Mouse (Mus musculus): ENCODE results near the gene Btbd11. TPM values are rescaled to one million over a fixed set of nuclear protein-coding genes. Genes with fewer than 3 reads are reported as not detected.
A peak's percentile ranks its signal among the peaks of the same experiment; 100 is the strongest.
"Not testable (repeated sequence)": the region's sequence is repeated elsewhere in the genome, so short reads cannot be mapped to it uniquely, and the experiment has no call there.

The Btbd11 gene
- polyA plus RNA-seq, 1 experiment from 2014 or later = 7.1 TPM

DNA sequence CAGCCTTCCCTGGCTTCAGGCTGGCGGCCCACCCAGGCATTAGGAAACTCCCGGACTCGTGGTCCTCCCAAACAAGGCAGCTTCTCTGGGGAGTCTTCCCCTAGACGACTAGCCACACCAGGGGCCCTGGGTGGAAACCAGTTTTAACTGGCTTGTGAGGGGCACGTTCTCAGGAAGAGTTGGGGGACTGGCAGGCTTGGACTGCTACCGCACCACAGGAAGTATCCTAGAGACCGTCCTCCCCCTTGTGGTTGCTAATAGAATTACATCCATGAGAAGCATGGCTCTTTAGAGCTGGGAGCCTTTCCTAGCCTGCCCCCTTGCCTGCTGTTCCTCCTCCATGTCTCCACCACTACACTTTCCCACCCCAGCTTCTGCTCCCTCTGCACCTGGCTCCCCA is 265.1 kb downstream of the Btbd11 start:
- Histone ChIP-seq H3K36me3 (ENCODE audit: control insufficient read depth, insufficient read depth, low read length) (no peaks in the 10 kb centered on the region), H3K4me1 (ENCODE audit: control insufficient read depth, insufficient read depth, low read length) (0 out of 2 replicates have a peak, but pooled peaks cover 2% of the 10 kb centered on the region), H3K4me2 (ENCODE audit: low read length) (no peak overlapping the region), H3K27me3 (replicated peaks; ENCODE audit: control insufficient read depth, insufficient read depth, low read length) (no peaks in the 10 kb centered on the region), H3K27ac (ENCODE audit: low read depth, low read length) (no peak overlapping the region), H3K4me3 (ENCODE audit: low read depth, low read length) (no peak overlapping the region), H3K9ac (ENCODE audit: low read length) (no peak overlapping the region), H3K9me3 (replicated peaks; ENCODE audit: control insufficient read depth, low read length) (no peaks in the 10 kb centered on the region)
- peak; percentile 87 for DNase-seq (ENCODE audit: low spot score)
- 31% methylated on average over 7 of the region's 7 CpGs for WGBS
- ATAC-seq = peak; percentile 82

- Histone ChIP-seq H3K4me1 (ENCODE audit: control insufficient read depth, insufficient read depth, low read length) (0 out of 2 replicates have a peak, but pooled peaks cover 2% of the 10 kb centered on the region), H3K4me3 (ENCODE audit: low read depth, low read length) (no peak overlapping the region), H3K4me2 (ENCODE audit: low read length) (no peak overlapping the region), H3K9ac (ENCODE audit: low read length) (no peak overlapping the region), H3K27ac (ENCODE audit: low read depth, low read length) (no peak overlapping the region), H3K9me3 (replicated peaks; ENCODE audit: control insufficient read depth, low read length) (no peaks in the 10 kb centered on the region), H3K36me3 (ENCODE audit: control insufficient read depth, insufficient read depth, low read length) (no peaks in the 10 kb centered on the region), H3K27me3 (replicated peaks; ENCODE audit: control insufficient read depth, insufficient read depth, low read length) (no peaks in the 10 kb centered on the region)
- 62% methylated on average over 4 of the region's 4 CpGs for WGBS
- ATAC-seq (no peak), DNase-seq (ENCODE audit: low spot score) (peak; percentile 52)
Measured at GRCm38 (mm10) chr10:85655881-85656280, 269.3 kb downstream of the Btbd11 start.

- H3K4me1 ChIP-seq (ENCODE audit: control insufficient read depth, insufficient read depth, low read length) = 0 out of 2 replicates have a peak, but pooled peaks cover 2% of the 10 kb centered on the region
- DNase-seq (ENCODE audit: low spot score) = no peak
- whole genome bisulfite sequencing = 94% methylated on average over 10 of the region's 10 CpGs
- no peak overlapping the region for H3K4me2 ChIP-seq (ENCODE audit: low read length)
- no peak overlapping the region for H3K4me3 ChIP-seq (ENCODE audit: low read depth, low read length)
- no peaks in the 10 kb centered on the region for H3K27me3 ChIP-seq (replicated peaks; ENCODE audit: control insufficient read depth, insufficient read depth, low read length)
- no peaks in the 10 kb centered on the region for H3K36me3 ChIP-seq (ENCODE audit: control insufficient read depth, insufficient read depth, low read length)
- no peaks in the 10 kb centered on the region for H3K9me3 ChIP-seq (replicated peaks; ENCODE audit: control insufficient read depth, low read length)
- ATAC-seq = no peak
- no peak overlapping the region for H3K27ac ChIP-seq (ENCODE audit: low read depth, low read length)
- H3K9ac ChIP-seq (ENCODE audit: low read length) = no peak overlapping the region
Measured at GRCm38 (mm10) chr10:85657886-85658285, 271.3 kb downstream of the Btbd11 start.

DNA sequence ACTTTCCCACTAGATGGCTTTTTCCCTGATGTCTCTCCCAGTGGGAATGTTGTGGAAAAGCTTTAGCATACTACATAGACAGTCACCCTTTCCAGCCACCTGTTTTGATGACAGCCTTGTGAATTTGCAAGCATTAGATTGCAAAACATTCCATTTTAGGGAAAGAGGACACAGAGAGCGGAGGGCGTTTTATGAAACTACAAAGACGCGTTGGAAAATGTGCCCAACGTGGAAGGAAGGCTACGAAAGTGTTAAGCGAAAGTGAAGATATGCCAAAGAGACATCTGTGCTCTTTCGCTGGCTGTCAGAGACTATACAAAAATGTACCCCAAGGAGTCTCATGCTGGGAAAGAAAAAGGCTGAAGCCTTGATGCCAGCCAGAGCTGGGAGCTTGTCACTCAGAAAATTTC is 286.9 kb downstream of the Btbd11 start:
- ATAC-seq (peak; percentile 86; the same call in 1 of the 2 replicates), DNase-seq (ENCODE audit: low spot score) (peak; percentile 83)
- Histone ChIP-seq H3K9ac (ENCODE audit: low read length) (no peak overlapping the region), H3K4me1 (ENCODE audit: control insufficient read depth, insufficient read depth, low read length) (no peaks in the 10 kb centered on the region), H3K4me3 (ENCODE audit: low read depth, low read length) (no peak overlapping the region), H3K27ac (ENCODE audit: low read depth, low read length) (0 out of 2 replicates have a peak overlapping the region, but pooled peaks have one; percentile 46), H3K27me3 (replicated peaks; ENCODE audit: control insufficient read depth, insufficient read depth, low read length) (no peaks in the 10 kb centered on the region), H3K36me3 (ENCODE audit: control insufficient read depth, insufficient read depth, low read length) (no peaks in the 10 kb centered on the region), H3K4me2 (ENCODE audit: low read length) (no peak overlapping the region), H3K9me3 (replicated peaks; ENCODE audit: control insufficient read depth, low read length) (peaks cover 4% of the 10 kb centered on the region; the same call in 1 of the 2 replicates)
- 83% methylated on average over 8 of the region's 8 CpGs for WGBS

DNA sequence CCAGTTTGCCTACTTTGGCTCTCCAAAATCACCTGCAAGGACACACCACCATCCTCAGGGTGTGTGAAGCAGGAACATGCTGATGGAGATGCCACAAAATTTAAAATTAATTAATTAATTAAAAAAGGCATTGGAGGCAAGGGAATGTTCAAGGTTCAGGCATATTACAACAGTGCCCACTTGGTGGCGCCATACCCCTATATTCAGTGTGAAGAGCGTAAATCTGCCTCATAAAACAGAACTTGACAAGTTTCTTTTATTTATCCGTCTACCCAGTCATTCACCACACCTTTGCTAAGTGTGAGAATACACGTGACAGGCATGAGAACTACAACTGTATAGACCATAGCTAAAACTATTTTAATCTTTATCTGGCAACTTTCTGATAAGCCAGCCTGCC is 292.0 kb downstream of the Btbd11 start:
- DNase-seq (ENCODE audit: low spot score) = peak; percentile 68
- ATAC-seq = no peak
- WGBS = 22% methylated on average over 4 of the region's 4 CpGs
- H3K36me3 ChIP-seq (ENCODE audit: control insufficient read depth, insufficient read depth, low read length) = no peaks in the 10 kb centered on the region
- H3K4me1 ChIP-seq (ENCODE audit: control insufficient read depth, insufficient read depth, low read length) = no peaks in the 10 kb centered on the region
- H3K27me3 ChIP-seq (replicated peaks; ENCODE audit: control insufficient read depth, insufficient read depth, low read length) = no peaks in the 10 kb centered on the region
- H3K4me3 ChIP-seq (ENCODE audit: low read depth, low read length) = no peak overlapping the region
- no peaks in the 10 kb centered on the region for H3K9me3 ChIP-seq (replicated peaks; ENCODE audit: control insufficient read depth, low read length)
- no peak overlapping the region for H3K4me2 ChIP-seq (ENCODE audit: low read length)
- no peak overlapping the region for H3K9ac ChIP-seq (ENCODE audit: low read length)
- no peak overlapping the region for H3K27ac ChIP-seq (ENCODE audit: low read depth, low read length)

DNA sequence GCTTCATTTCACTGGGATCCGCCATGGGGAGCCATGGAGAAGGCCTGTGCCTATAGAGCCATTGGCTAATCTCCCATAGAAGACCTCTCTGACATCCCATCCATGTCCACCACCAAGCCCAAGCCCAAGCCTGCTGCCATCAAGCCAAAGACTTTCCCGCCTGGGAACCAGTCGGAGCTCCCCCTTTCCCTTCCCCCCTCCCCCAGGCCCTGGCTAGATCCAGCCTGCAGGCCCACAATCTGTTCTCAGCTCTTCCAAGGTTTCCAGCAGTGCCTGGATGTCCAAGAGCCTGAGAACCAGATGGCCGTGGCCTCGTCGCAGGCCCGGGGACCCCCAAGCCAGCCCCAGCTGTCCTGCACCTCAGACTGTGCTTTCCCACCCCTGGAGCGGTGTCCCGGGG is 295.8 kb downstream of the Btbd11 start:
- Histone ChIP-seq H3K4me3 (ENCODE audit: low read depth, low read length) (no peak overlapping the region), H3K4me2 (ENCODE audit: low read length) (no peak overlapping the region), H3K4me1 (ENCODE audit: control insufficient read depth, insufficient read depth, low read length) (no peaks in the 10 kb centered on the region), H3K9me3 (replicated peaks; ENCODE audit: control insufficient read depth, low read length) (no peaks in the 10 kb centered on the region), H3K9ac (ENCODE audit: low read length) (no peak overlapping the region), H3K27ac (ENCODE audit: low read depth, low read length) (no peak overlapping the region), H3K36me3 (ENCODE audit: control insufficient read depth, insufficient read depth, low read length) (no peaks in the 10 kb centered on the region), H3K27me3 (replicated peaks; ENCODE audit: control insufficient read depth, insufficient read depth, low read length) (no peaks in the 10 kb centered on the region)
- ATAC-seq (no peak), DNase-seq (ENCODE audit: low spot score) (no peak)
- WGBS = 94% methylated on average over 9 of the region's 9 CpGs

DNA sequence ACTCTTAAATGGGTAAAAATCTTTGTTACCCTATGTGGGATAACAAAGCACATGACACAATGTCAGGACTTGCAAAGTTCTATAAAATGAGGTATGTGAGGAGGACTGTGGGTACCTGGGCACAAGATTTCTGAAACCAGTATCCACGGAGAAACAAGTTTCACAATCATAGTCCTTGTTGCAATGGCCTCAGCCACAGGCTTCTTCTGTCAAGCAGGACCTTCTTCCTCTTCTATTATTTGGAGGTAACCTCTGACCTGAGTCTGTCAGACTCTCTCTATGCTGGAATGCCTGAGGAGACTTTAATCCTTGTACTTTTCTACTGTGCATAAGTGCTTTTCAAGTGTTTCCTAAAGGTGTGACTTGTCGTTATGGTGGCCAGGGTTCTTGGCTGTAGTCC is 307.8 kb downstream of the Btbd11 start:
- H3K9ac ChIP-seq (ENCODE audit: low read length); H3K4me3 ChIP-seq (ENCODE audit: low read depth, low read length); ATAC-seq; H3K27me3 ChIP-seq (replicated peaks; ENCODE audit: control insufficient read depth, insufficient read depth, low read length); H3K27ac ChIP-seq (ENCODE audit: low read depth, low read length); H3K9me3 ChIP-seq (replicated peaks; ENCODE audit: control insufficient read depth, low read length); H3K4me2 ChIP-seq (ENCODE audit: low read length); H3K36me3 ChIP-seq (ENCODE audit: control insufficient read depth, insufficient read depth, low read length); H3K4me1 ChIP-seq (ENCODE audit: control insufficient read depth, insufficient read depth, low read length); DNase-seq (ENCODE audit: low spot score): not testable (repeated sequence)
- WGBS = 81% methylated on average over 2 of the region's 2 CpGs

- H3K4me3 ChIP-seq (ENCODE audit: low read depth, low read length) = no peak overlapping the region
- H3K27ac ChIP-seq (ENCODE audit: low read depth, low read length) = no peak overlapping the region
- no peaks in the 10 kb centered on the region for H3K4me1 ChIP-seq (ENCODE audit: control insufficient read depth, insufficient read depth, low read length)
- H3K36me3 ChIP-seq (ENCODE audit: control insufficient read depth, insufficient read depth, low read length) = no peaks in the 10 kb centered on the region
- no peak for DNase-seq (ENCODE audit: low spot score)
- H3K27me3 ChIP-seq (replicated peaks; ENCODE audit: control insufficient read depth, insufficient read depth, low read length) = no peaks in the 10 kb centered on the region
- no peak overlapping the region for H3K9ac ChIP-seq (ENCODE audit: low read length)
- ATAC-seq = no peak
- H3K4me2 ChIP-seq (ENCODE audit: low read length) = no peak overlapping the region
- H3K9me3 ChIP-seq (replicated peaks; ENCODE audit: control insufficient read depth, low read length) = no peaks in the 10 kb centered on the region
Measured at GRCm38 (mm10) chr10:85699721-85700120, 313.1 kb downstream of the Btbd11 start.

DNA sequence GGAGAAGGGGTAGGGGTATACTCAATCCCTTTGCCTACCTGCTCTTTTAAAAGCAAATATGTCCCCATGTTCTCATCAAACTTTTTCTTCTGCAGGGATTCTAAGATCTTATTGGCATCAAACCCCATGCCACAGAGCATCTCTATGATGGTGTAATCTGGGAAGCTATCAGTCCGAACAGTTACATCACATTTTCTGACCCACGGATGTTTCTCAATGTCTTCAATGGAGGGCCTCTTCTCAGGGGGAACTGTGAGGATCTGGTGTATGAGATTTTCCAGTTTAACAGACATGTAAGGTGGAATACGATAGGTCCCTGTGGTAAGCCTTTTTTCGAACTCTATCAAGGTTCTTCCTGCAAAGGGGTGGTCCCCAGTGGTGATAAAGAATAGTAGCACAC is 323.2 kb downstream of the Btbd11 start:
- not testable (repeated sequence) for H3K4me1 ChIP-seq (ENCODE audit: control insufficient read depth, insufficient read depth, low read length); H3K4me3 ChIP-seq (ENCODE audit: low read depth, low read length); H3K9me3 ChIP-seq (replicated peaks; ENCODE audit: control insufficient read depth, low read length); DNase-seq (ENCODE audit: low spot score); H3K4me2 ChIP-seq (ENCODE audit: low read length); H3K9ac ChIP-seq (ENCODE audit: low read length); H3K36me3 ChIP-seq (ENCODE audit: control insufficient read depth, insufficient read depth, low read length); H3K27ac ChIP-seq (ENCODE audit: low read depth, low read length); H3K27me3 ChIP-seq (replicated peaks; ENCODE audit: control insufficient read depth, insufficient read depth, low read length); ATAC-seq
- WGBS = 94% methylated on average over 4 of the region's 4 CpGs
